Mouse (Mus musculus): Measurements from ENCODE around the gene Abcb4.
"Not testable (repeated sequence)": the region's sequence is repeated elsewhere in the genome, so short reads cannot be mapped to it uniquely, and the experiment has no call there.

Gene Abcb4

GRCm38 (mm10) chr5:8893300-8894103 lies at the start of gene Abcb4:
TSS of gene Abcb4 (plus strand) at chr5:8893717.
- peak; percentile 6 for DNase-seq (ENCODE audit: low read depth)

- not testable (repeated sequence) for DNase-seq (ENCODE audit: low read depth)
Observed at GRCm38 (mm10) chr5:8848607-8849575, 44.6 kb upstream of the Abcb4 start.

GRCm38 (mm10) chr5:8850851-8851250 lies 42.7 kb upstream of the Abcb4 start:
- no peak for DNase-seq (ENCODE audit: low read depth)

GRCm38 (mm10) chr5:8857201-8857600 lies 36.3 kb upstream of the Abcb4 start:
- DNase-seq (ENCODE audit: low read depth), result no peak

GRCm38 (mm10) chr5:8861811-8862210 lies 31.7 kb upstream of the Abcb4 start:
- DNase-seq (ENCODE audit: low read depth), result no peak

- DNase-seq (ENCODE audit: low read depth), result no peak
Observed at GRCm38 (mm10) chr5:8863580-8864337, 29.8 kb upstream of the Abcb4 start.

- not testable (repeated sequence) for DNase-seq (ENCODE audit: low read depth)
Observed at GRCm38 (mm10) chr5:8865630-8866029, 27.9 kb upstream of the Abcb4 start.

GRCm38 (mm10) chr5:8866366-8866765 lies 27.2 kb upstream of the Abcb4 start:
- DNase-seq (ENCODE audit: low read depth), result no peak

GRCm38 (mm10) chr5:8868019-8868418 lies 25.5 kb upstream of the Abcb4 start:
- peak; percentile 44 for DNase-seq (ENCODE audit: low read depth)

- DNase-seq (ENCODE audit: low read depth), result no peak
Observed at GRCm38 (mm10) chr5:8872979-8873915, 20.3 kb upstream of the Abcb4 start.

GRCm38 (mm10) chr5:8877086-8877485 lies 16.4 kb upstream of the Abcb4 start:
- DNase-seq (ENCODE audit: low read depth), result no peak

- no peak for DNase-seq (ENCODE audit: low read depth)
Observed at GRCm38 (mm10) chr5:8877800-8878199, 15.7 kb upstream of the Abcb4 start.

- DNase-seq (ENCODE audit: low read depth), result no peak
Observed at GRCm38 (mm10) chr5:8885837-8886236, 7.7 kb upstream of the Abcb4 start.

GRCm38 (mm10) chr5:8894104-8894425 lies 548 bp downstream of the Abcb4 start:
- no peak for DNase-seq (ENCODE audit: low read depth)

GRCm38 (mm10) chr5:8894641-8895490 lies 1.3 kb downstream of the Abcb4 start:
- no peak for DNase-seq (ENCODE audit: low read depth)

- peak; percentile 25 for DNase-seq (ENCODE audit: low read depth)
Observed at GRCm38 (mm10) chr5:8896198-8896597, 2.7 kb downstream of the Abcb4 start.

- DNase-seq (ENCODE audit: low read depth), result no peak
Observed at GRCm38 (mm10) chr5:8898246-8898645, 4.7 kb downstream of the Abcb4 start.

GRCm38 (mm10) chr5:8901001-8901400 lies 7.5 kb downstream of the Abcb4 start:
- DNase-seq (ENCODE audit: low read depth), result no peak

- no peak for DNase-seq (ENCODE audit: low read depth)
Observed at GRCm38 (mm10) chr5:8902141-8902817, 8.8 kb downstream of the Abcb4 start.

- DNase-seq (ENCODE audit: low read depth), result no peak
Observed at GRCm38 (mm10) chr5:8904539-8904938, 11.0 kb downstream of the Abcb4 start.
